Mouse (Mus musculus) T-helper 2 cell (primary cell): ENCODE measurements around the gene Ddx23.

Source experiments
- in situ Hi-C: fragments of 300-600 bp; cut with MboI, MseI; formaldehyde crosslinking; loops from one replicate; pipeline ENCODE4 v1.15.1; 2025; ENCODE audit warnings: high pct_unique_total_duplicates

Gene Ddx23

DNA sequence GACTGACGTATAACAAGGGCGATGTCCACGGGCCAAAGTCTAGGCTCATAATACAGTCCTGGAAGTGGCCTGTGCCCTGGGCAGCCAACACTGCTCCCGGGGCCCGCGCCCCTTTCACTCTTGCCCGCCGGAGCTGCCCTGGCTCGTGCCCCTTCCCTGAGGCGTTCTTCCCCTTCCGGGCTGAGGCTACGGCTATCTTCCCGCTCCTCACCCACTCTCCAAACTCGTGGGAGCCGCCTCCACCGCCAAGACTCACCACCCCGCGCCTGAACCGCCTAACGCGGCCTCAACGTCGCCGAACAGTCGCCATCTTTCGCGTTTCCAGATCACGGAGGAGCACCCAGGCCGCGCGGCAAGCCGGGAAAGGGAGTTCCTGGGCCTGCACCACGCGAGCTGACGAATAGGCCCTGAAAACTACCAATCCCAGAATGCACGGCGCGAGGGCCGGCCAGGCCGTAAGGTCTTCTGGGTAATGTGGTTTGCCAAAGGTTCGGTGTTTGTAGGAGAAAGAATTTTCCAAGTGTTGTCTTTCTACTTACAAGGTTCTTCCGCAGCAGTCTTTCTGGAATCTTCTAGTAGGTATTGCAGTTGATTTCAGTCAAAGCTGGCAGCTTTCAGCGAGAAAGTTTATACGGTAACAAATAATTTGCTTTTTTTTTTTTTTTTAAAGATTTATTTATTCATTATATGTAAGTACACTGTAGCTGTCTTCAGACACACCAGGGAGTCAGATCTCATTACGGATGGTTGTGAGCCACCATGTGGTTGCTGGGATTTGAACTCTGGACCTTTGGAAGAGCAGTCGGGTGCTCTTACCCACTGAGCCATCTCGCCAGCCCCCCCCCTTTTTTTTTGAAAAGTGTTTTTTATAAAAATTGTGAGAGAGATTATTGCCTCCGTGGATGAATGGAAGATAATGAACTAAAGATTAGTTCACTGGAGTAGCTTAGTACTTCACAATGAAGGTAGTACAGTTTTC is at the start of gene Ddx23:
TSS of gene Ddx23 (minus strand) at position 328 of the 979 bp plus-strand sequence.
- in situ Hi-C loops, result no loop called here

DNA sequence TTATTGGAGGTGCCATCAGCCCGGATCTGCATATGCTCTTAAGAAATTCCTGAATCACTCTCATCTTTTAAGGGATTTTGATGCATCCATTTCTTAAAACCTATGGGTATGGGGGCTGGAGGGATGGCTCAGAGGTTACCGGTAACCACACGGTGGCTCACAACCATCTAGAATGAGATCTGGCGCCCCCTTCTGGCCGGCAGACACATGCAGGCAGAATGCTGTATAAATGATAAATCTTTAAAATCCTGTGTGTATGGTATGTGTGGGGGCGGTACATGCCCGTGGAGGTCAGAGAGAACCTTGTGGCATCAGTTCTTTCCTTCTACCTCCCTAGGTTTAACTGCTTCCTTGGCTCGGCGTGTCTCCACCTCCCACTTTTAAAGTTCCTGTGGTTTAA is 47.7 kb upstream of the Ddx23 start:
- in situ Hi-C loops, result no loop called here

DNA sequence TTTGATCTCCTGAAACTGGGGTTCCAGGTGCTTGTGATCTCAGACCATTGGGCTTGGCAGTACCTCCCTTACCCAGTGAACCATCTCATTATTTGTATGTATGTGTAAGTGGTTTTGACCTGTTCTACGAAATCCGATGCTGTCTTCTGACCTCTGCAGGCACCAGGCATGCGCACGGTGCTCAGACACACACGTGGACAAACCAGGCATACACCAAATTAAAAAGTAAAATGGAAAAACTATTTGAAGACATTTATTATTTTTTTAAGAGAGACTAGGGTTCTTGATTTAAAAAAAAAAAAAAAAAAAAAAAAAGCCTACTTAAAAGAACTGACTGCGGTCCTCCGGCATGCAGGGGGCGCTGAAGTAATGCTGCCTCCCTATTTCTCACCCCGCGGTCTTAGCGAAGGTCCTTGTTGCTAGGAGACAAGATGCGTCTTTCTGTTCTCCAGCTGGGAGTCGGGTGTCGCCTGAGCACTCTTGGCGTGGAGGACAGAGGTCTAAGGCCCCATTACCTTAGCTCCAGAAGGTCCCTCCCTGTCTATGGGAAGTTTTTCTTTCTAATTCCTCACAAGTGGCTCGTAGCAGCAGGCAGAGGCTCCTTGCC is 45.2 kb upstream of the Ddx23 start, which contains the start of gene Ccdc65:
TSS of gene Ccdc65 (plus strand) at position 442 of the 607 bp plus-strand sequence.
- in situ Hi-C loops, result loop anchor here (5.0 to 10.0 kb wide), 2 partner anchors 66 to 1057 kb away; no protein-coding TSS in a partner anchor

DNA sequence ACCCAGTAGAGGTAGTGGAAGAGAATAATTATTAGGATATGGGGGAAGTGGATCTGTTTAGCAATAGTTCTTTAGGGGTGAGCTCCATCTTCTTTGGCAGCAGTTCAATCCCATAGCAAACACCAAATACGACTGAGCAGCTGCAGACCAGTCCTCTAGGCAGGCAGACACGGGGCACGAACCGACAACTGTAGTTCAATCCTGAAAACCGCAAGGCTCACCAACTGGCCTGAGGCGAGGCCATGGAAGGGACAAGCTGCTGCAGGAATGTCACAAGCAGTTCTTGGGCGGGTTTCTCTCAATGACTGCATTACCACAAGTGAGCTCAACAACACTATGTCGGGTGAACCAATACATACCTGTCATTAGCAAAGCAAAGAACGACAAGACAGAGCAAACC is 41.6 kb upstream of the Ddx23 start:
- in situ Hi-C loops, result loop anchor here (5.0 to 10.0 kb wide), 2 partner anchors 117 to 1060 kb away; no protein-coding TSS in a partner anchor

DNA sequence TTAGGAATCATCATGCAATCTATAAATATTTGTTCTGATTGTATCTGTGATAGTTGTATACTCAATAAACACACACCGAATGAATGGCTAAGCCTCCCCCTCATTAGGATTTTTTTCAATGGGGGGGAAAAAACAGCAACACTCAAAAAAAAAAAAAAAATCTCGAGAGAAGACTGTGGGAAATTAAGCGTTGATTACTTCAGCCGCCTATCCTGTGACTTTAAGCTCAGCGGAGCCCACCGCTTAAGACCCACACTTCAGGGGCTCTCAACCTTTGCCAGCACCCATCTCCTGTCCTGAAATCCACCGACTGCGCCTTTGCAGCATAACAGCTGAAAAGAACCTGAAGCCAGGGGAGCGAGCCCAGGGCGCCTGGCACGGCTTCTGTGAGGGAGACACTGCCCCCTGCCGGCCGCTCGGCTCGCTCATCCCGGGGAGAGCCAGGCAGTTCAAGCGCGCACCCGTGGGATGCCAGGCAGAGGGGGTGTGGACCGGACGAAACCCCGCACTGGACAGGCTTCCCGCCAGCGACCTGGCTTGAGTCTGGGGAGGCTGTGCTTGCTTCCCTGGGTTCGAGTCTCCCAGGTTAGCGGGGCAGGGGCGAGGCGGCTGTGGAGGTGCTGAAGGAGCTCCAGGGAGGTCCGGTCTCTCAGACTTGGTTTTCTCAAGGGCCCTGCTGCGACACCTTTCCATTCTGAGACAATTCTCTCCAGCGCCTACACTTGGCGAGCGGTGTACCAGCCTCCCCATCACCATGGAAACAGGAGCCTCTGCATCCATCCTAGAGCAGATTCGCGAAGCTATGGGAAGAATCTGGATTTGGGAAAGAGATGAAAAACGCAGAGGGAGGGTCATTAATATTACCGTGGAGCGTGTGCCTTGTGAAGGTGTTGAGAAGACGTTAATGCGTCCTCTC is 36.8 kb upstream of the Ddx23 start:
- in situ Hi-C loops, result loop anchor here (5.0 to 10.0 kb wide), 2 partner anchors 112 to 1065 kb away; no protein-coding TSS in a partner anchor

DNA sequence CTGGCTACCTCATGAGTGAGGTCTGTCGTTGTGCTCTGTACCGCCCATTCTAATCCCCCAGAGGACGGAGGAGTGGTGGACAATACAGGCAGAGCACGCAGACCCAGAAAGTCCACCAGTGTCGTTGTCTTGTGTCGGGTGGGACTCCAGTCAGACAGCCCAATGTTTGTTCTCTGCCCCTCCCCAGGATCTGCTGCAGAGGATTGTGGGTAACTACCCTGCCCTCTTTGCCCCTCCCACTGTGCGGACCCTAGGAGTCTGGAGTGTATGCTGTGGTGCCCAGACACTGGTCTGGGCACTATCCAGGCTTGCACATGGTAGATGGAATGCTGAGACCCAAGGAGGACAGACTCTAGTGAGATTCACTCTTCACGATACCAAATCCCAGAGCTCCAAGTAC is 33.5 kb upstream of the Ddx23 start:
- in situ Hi-C loops, result no loop called here

DNA sequence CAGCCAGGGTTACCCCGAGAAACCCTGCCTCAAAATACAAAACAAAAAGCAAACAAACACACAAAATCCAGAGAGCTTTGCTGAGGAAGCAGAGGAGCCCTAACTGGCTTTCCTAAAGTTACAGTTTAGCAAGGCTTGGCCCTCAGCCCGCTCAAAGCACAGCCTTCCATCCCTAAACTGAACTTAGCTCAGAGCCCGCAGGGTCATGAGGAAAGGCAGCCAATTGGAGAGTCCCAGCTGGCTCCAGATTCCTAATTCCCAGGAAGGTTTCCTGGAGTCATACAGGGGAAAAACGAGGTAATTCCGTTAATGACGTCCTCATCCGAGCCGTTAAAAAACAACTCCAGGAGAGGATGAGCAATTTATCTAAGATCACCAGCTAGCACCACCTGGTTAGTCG is 33.0 kb upstream of the Ddx23 start:
- in situ Hi-C loops, result no loop called here

DNA sequence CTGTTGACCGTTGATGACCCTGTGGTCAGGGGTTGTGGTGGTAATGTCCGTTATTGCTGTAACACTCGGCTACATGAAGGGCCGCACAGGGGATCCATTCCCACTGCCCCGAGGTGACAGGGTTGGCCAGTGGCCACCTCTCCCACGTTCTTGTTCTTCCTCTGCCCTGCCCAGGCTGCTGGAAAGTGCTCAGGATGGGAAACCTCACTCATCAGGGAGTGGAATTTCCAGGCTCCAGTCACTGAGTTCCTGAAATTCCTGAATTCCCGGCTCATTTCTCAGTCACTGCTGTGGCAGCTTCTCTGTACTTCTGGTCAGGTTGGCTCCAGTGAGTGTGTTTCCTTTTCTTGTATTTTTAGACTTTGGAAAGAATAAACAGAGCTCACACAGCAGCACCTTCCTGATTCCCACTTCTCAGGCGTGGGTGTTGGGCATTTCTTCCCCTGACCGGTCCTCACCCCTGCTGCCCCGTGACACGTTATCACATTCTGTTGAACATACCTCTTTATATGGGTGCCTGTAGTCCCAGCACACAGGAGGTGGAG is 29.5 kb upstream of the Ddx23 start:
- in situ Hi-C loops, result no loop called here

DNA sequence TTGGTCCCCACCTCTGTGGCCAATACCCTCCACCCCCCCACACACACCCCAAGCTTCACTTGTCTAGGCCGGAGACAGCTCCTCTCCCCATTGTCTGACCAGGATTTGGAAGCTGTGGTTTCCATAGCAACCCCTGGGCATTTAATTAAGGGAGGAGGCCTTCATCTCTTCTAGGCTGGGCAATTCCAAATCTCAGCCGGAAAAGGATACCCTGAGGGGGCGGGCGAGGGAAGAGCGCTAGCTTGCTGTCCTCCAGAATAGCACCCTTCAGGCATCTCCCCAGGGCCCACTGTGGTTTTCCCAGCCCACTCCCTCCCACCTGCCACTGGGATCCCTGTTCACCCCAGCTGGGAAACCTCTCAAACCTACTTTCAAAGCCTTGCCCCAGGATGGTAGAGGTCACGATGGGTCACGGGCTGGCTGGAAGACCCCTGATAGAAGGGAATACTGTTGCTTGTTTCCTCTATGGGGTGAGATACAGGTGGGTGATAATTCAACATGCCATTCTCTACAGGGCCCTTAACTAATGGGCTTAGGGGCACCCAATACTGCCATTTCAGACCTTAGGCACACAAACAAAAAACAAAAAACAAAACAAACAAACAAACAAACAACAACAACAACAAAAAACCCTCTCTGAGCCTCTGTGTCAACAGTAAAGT is 28.9 kb upstream of the Ddx23 start:
- in situ Hi-C loops, result no loop called here

DNA sequence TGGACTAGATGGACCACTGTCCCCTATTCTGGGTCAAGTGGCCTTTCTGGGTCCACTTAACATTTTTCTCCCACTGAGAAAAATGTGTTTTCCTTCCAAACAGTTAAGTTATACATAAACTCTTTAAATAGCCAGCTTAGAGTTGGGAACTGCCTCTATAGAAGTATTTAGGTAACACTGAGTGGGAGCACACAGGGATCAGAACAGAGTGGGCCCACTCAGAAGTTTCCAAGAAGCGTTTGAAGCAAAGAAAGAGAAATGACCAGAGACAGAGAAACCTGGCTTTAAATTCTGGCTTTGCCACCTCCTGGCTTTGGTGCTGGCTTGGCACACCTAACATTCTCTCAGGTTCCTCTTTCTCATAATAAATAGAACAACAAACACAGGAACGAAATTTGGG is 27.0 kb upstream of the Ddx23 start:
- in situ Hi-C loops, result no loop called here

DNA sequence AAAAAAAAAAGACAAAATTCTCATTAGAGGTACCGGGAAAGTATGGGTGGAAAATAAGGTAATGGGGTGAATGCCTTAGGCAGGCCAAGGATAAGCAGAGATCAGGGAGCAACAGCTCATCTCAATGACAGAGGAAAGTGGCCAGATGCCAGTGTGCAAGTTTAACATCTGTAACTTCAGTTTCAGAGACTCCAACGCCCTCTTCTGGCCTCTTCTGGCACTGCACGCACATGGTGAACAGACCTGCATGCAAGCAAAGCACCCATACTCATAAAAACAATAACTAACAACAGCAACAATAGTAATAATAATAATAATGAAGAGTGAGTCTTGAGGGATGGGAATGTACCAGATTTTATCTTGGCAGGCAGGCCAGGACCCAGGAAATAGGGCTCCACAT is 23.2 kb upstream of the Ddx23 start:
- in situ Hi-C loops, result no loop called here

DNA sequence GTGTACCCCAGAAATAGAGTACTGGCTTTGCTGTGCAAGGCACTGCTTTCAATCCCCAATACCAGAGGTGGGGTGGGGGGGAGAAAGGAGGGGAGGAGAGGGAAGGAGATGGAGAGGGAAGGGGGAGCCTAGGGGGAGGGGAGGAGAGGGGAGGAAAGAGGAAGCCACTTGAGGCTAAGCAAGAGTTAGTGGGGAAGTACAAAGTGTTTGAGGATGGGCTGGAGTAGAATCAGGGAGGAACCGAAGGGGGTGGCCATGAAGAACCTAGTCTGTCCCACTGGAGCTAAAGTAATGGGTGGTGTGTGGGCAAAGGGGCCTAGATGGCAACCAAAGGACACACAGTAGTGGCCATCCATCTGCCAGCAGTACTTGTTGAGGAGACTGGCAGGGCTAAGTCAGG is 21.1 kb upstream of the Ddx23 start:
- in situ Hi-C loops, result no loop called here

DNA sequence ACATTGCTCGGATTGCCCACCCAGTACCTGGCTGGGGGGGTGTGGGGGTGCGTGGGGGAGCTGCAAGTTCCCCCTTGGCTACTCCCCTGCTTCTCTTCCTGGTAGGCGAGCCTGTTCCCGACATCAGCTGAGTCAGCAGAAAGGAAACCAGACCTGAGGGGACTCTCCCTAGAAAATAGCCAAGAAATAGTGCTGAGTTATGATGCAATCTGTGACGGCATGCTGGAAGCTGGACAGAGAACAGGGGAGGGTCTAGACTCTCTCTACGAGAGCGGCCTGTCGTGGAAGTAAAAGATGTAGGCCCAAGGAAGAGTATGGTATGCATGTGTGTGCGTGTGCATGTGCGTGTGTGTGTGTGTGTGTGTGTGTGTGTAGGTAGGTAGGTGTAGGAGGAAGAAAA is 20.5 kb upstream of the Ddx23 start:
- in situ Hi-C loops, result no loop called here

DNA sequence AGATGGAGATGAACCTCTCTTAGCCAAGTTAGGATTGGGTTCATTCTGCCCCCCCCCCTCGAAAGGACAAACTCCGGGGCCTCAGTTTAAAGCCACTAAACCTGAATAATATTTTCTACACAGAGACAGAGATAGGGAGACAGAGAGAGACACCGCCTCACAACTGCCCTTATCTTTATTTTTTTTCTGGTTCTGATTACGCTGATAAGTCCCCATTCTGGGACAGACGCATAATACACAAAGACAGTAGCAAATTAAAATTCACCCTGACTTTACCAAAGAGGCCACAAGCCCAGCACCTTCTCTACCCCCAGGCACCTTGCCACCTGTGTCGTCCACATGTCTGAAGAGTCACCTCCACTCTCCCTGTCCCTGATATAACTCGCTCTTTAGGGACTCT is 18.9 kb upstream of the Ddx23 start:
- in situ Hi-C loops, result no loop called here

DNA sequence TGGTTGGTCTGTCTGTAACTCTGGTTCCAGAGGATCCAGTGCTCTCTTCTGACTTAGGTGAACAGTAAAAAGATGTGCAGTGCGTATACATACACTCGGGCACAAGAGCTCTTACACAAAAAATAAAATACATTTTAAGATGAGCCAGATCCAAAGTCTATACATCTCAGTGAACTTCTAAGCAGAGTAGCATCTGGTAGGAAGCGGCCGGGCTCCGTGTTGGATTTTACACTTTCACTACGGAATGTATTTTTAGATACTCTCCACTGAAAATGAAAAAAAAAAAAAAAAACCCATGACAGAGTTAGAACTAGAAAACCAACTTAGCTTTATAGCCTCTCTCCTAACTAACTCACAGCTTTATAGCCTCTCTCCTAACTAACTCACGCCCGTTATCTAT is 18.0 kb upstream of the Ddx23 start:
- in situ Hi-C loops, result no loop called here

DNA sequence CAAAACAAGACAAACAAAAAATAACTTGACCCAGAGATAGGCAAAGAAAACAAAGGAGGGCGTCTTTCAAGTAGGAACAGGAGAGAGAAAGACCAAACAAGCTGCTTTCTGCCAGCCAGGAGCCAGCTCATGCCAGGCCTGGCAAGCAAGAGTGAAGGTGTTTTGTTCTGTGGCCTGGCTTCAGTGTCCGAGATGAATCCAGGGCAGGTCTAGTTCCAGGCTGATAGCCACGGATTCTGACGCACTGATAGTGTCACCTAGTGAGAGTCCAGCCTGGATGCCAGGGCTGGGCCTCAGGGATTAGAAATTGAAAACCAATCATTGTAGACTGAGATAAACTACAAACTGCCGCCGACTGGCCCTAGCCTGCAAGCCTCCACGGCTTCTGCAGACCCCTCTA is 15.3 kb upstream of the Ddx23 start:
- in situ Hi-C loops, result no loop called here

DNA sequence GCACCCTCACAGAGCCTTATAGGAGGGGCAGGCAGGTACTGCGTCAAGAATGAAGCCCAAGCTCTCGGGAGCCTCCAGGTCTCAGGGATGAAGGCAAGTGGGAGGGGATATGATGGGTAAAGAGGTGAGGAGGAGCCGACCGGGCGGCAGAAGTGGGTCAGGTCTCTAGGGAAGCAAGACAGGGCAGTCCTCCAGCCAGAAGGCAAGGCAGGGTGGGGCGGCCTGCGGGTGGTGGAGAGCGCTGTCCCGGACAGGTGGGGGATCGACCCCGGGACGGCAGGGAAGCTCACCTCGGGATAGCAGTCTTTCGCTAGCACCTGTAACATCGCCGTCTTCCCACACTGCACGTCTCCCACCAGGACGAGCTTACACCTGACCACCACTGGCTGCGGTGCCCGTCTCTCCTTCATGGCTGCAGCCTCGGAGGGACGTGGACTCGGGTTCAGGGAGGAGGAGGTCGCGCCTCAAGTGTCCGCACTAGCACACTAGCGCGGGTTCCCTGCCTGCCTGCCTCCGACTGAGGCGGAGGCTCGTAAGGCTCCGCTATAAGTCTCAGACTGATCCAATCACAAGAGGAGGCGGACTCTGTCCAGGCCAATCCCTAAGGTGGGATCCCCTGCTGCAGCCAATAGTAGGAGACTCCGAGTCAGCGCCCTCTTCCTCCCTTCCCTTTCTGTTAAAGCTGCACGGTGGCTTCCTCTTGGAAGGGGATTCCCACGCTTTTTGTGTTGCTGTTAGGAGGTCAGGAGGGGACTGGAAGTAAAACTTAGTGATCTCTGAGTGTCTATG is 14.4 kb upstream of the Ddx23 start, which contains the start of gene Rnd1:
TSS of gene Rnd1 (minus strand) at position 522 of the 789 bp plus-strand sequence.
- in situ Hi-C loops, result no loop called here

DNA sequence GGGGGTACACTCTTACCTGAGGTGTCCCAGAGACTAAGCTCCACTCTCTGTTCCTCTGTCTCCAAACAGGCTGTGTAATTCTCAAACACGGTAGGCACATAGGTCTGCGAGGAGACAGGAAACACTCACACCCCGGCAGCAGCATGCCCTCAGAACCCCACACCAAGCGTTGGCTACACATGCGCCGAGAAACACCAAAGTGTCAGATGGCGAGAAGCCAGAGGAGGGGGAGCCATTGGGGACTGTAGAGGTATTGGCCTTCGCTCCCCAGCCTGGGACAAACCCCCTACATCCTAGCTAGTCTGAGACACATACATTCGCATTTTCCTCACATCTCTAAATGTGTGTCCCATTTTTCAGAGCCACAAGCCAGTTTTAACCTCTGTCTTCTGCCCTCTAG is 13.8 kb upstream of the Ddx23 start:
- in situ Hi-C loops, result no loop called here

DNA sequence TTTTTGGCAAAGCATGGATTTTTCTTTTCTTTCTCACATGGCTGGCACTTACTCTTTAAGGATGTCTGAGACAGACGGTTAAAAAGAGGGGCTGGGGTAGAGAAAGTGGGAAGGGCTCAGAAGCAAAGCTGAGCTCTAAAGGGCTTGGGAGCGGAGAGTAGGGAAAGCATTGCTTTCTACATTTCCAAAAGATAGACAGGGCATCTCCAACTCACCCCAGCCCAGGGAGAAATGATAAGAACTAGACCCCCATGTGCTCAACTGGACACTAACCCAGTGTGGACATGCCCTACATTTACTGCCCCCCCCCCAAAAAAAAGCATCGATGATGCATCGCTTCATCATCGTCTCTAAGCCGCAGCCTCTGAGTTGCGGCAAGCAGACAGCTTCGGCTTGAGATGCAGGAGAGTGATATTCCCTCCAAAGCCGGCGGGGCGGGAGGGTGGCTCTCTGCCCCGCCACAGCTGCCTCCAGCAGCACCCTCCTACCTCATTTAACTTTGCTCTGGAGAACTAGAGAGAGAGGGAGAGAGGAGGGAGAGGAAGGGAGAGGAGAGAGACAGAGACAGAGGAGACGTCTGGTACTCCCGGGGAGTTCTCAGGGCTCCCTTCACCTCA is 13.0 kb upstream of the Ddx23 start:
- in situ Hi-C loops, result no loop called here
